Mouse (Mus musculus) olfactory bulb, adult 2 months (tissue): ENCODE data around the gene Abl1. TPM values are rescaled to one million over a fixed set of nuclear protein-coding genes. Genes with fewer than 3 reads are reported as not detected.

Experiments
- H3K27ac ChIP-seq: fragments of 200-500 bp; 2 replicates; pipeline ENCODE4 v1.5.1; 2012; ENCODE audit warnings: low read depth, low read length; ENCODE audit not compliant: insufficient read depth
- H3K4me1 ChIP-seq: fragments of 200-500 bp; 2 replicates; pipeline ENCODE4 v1.6.1; 2012; ENCODE audit warnings: low read length; ENCODE audit not compliant: control insufficient read depth, insufficient read depth
- H3K4me3 ChIP-seq: fragments of 200-500 bp; 2 replicates; pipeline ENCODE4 v1.5.1; 2012; ENCODE audit warnings: mild to moderate bottlenecking, low read depth, low read length, moderate library complexity; ENCODE audit not compliant: insufficient read depth
- CTCF ChIP-seq: fragments of 200-500 bp; IDR thresholded peaks from 2 replicates; pipeline ENCODE4 v1.5.1; 2012; ENCODE audit warnings: low read depth, mild to moderate bottlenecking, low read length, moderate library complexity; ENCODE audit not compliant: insufficient read depth
- POLR2A ChIP-seq: fragments of 200-500 bp; IDR thresholded peaks from 2 replicates; pipeline ENCODE4 v1.6.1; 2012; ENCODE audit warnings: mild to moderate bottlenecking, low read depth, low read length, moderate library complexity; ENCODE audit not compliant: insufficient read depth
- WGBS: fragments of 180-500 bp; shearing (Covaris S2); methylation state at CpG from one replicate; pipeline ENCODE4 v1.1.7; 2018; 5-methylcytosine and 5-hydroxymethylcytosine counted together
- polyA plus RNA-seq: library from polyadenylated mRNA; stranded (reverse); fragments of >200 nt; gene quantifications from 2 replicates; pipeline ENCODE4 v1.2.4, GENCODE M21; 2012; ENCODE audit warnings: low replicate concordance; ENCODE audit not compliant: missing spikeins, insufficient read depth, insufficient read length

Gene Abl1
- polyA plus RNA-seq, 1 experiment, result not detected

DNA sequence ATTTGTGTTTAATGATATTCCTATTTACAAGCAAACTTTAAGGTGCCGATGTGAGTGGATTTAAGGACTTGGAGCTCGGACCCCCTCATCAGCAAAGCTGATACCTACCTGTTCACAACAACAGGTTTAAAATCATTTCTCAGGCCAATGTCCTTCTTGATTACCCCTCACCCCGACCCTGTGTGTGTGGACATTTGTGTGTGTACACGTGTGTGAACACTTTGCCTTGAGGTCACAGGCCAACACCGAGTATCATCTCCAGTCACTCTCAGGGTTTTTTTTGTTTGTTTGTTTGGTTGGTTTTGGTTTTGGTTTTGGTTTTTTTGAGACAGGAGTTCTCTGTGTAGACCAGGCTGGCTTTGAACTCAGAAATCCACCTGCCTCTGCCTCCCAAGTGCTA, 62.0 kb downstream of the Abl1 start:
- Histone ChIP-seq H3K27ac (no peak overlapping the region), H3K4me3 (no peak overlapping the region), H3K4me1 (peaks cover 13% of the 10 kb centered on the region)
- TF ChIP-seq POLR2A (no peak), CTCF (no peak)
- 96% methylated on average over 5 of the region's 5 CpGs for WGBS

DNA sequence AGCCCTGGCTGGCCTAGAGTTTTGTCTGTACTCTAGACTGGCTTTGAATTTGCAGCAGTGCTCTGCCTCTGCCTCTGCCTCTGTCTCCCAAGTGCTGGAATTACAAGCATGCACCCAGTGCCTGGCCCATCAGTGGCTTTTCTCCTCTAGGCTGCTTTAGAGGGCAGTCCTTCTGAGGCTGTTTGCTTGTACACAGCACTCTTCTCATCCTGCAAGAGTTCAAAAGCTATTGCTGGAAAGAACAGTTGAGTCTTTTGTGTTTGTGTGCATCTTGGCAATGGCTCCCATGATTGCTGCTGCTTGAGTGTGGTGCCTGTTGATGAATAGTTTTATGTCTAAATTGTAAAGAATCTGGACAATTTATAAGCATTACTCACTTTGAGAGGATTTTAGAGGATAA, 69.3 kb downstream of the Abl1 start:
- peaks cover 5% of the 10 kb centered on the region for H3K4me1 ChIP-seq
- H3K27ac ChIP-seq, result no peak overlapping the region
- H3K4me3 ChIP-seq, result no peak overlapping the region
- TF ChIP-seq POLR2A, result no peak
- TF ChIP-seq CTCF, result no peak

DNA sequence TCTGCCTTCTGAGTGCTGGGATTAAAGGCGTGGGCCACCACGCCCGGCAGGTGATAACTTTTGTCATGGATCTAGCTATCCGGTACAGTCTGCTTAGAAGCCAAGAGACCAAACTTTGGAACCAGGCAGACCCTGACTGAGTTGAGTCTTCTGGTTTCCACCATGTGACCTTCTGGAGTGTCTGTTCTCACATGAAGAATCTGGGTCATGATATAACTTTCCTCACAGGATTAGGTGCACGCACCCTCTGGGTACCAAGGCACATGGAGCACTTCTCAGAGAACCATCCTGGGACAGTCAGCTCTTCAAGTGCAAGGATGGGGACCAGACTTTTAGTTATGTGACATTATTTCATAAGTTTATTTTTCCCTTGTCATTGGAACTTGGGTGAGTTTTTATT, 70.8 kb downstream of the Abl1 start:
- Histone ChIP-seq H3K27ac (no peak overlapping the region), H3K4me1 (peaks cover 9% of the 10 kb centered on the region), H3K4me3 (no peak overlapping the region)
- TF ChIP-seq CTCF, result no peak
- TF ChIP-seq POLR2A, result no peak
- WGBS, result 91% methylated on average over 5 of the region's 5 CpGs

DNA sequence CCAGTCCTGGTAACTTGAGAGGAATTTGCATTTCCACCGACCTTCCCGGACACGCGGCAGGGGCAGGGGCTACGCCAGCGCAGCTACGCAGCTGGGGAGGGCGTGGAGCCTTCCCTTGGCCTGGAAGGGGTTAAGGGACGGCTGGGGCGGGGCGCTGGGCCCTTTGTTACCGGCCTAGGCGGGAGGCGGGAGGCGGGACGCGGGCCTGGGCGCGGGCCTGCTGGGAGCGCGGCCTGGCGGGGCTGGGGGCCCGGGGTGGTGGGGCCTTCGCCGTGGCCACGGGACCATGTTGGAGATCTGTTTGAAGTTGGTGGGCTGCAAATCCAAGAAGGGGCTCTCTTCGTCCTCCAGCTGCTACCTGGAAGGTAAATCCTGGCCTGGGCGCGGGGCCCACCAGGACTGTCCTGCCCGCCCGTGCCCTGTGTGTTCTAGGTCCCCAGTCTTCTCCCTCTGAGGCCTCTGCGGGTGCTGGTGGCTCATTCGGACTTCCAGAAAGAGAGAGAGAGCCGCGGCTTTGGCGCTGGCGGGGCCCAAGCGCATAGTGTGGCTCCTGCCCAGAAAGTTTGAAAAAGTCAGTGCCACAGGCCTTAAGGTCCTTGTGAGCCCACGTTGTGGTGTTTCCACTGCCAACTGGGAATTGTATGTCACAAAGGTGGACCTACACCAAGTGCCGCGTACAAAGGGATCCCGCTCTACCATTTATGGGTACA, 71.7 kb downstream of the Abl1 start:
- no peak for TF ChIP-seq CTCF
- TF ChIP-seq POLR2A, result no peak
- WGBS, result 32% methylated on average over 41 of the region's 42 CpGs
- Histone ChIP-seq H3K4me1 (peaks cover 9% of the 10 kb centered on the region), H3K27ac (peak overlapping the region; percentile 12; the same call in 1 of the 2 replicates), H3K4me3 (peak overlapping the region; percentile 49)

DNA sequence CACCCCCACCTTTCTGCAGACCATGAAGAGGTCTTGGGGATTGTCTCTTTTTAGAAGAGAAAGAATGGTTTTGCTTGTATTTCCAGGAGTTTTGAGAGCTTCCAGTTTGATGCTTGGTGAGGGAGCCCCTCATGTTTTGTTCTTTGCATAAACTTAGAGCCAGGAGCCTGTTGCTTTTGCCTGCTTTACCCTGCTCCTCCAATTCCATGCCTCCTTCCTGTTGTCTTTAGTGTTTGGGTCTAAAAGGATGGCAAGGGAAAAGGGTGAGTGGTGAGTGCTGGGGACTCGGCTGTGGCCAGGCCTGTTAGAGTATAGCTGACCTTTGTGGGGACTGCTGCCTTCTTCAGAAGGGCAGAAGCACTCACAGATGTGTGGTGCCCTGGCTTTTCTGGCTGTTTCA, 72.3 kb downstream of the Abl1 start:
- H3K4me3 ChIP-seq, result peak overlapping the region; percentile 49
- TF ChIP-seq CTCF (no peak), POLR2A (no peak)
- 68% methylated on average over 1 of the region's 1 CpGs for WGBS
- H3K27ac ChIP-seq, result peak overlapping the region; percentile 32; the same call in 1 of the 2 replicates
- H3K4me1 ChIP-seq, result peaks cover 9% of the 10 kb centered on the region

DNA sequence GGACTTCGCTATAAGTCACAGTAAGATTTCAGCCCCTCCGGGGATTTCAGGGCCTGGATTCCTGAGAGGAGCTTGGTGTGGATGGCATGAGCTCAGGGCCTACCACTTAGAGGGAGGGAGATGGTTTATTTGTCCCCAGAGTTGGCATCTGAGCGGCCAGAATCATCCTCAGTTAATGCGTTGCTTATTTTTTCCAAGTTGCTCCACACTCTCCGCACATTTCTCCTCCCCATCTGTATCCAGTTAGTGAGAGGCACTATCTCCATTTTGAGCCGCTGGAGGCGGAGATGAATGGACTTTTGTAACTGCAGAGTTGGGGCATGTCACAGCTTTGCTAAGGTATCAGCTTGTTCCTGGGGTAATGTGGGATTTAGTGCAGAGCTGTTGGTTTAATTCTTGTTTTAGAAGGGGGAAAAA, 72.9 kb downstream of the Abl1 start:
- H3K4me3 ChIP-seq, result no peak overlapping the region
- H3K27ac ChIP-seq, result no peak overlapping the region
- TF ChIP-seq POLR2A (no peak), CTCF (no peak)
- WGBS, result 57% methylated on average over 7 of the region's 7 CpGs
- H3K4me1 ChIP-seq, result peaks cover 9% of the 10 kb centered on the region

DNA sequence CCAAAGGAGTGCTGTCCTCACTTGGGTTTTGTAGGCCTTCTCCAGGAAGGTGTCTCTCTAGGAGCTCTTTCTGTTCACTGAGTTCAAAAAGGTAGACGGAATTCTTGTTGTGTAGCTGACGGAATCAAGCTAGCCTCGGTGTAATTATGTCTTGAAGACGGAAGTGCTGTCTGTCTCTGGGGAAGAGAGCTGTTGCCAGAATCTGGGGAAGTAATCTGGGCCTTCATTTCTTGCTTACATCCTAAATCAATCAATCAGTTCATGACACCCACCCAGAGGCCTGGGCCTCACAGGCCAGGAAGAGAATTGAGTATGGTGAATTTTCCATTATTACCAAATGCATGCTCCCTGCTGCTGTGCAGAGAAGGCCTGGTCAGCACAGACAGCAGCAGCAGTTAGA, 73.4 kb downstream of the Abl1 start:
- Histone ChIP-seq H3K27ac (0 out of 2 replicates have a peak overlapping the region, but pooled peaks have one; percentile 0), H3K4me1 (peaks cover 9% of the 10 kb centered on the region), H3K4me3 (no peak overlapping the region)
- WGBS, result 57% methylated on average over 4 of the region's 4 CpGs
- TF ChIP-seq CTCF (no peak), POLR2A (no peak)

DNA sequence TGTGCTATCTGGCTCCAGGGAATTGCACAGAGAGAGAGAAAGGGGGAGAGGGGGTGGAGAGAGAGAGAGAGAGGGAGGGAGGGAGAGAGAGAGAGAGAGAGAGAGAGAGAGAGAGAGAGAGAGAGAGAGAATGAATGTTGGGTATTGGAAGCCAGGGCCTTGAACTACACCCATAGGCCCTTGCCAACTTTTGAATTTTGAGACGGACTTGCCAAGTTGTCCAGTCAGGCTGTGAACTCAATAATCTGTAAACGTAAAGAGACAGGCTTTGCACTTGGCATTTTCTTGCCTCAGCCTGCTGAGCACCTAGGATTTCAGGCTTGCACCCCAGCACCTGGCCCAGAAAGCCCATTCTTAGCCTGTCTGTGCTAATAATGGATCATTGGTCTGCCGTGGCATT, 74.0 kb downstream of the Abl1 start:
- Histone ChIP-seq H3K4me3 (no peak overlapping the region), H3K27ac (no peak overlapping the region), H3K4me1 (peaks cover 10% of the 10 kb centered on the region)
- TF ChIP-seq POLR2A (no peak), CTCF (no peak)
- 48% methylated on average over 3 of the region's 3 CpGs for WGBS

DNA sequence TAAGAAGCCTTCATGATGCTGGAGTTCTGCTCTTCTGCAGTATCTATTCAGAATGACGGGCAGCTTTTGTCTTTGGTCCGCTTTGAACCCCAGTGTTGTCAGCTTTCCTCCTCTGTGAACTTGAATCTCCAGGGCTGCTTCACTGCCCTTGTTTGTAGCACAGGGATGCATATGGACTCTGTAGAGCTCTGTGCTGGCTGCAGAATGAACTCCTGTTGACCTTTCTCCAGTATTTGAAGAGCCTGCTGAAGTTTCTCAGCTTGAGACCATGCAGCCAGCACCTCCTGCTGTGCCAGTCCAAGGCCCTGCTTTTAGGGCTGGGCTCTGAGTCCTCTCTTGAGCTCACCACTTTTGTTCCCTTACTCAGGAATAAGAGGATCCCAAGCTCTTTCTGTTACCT, 74.7 kb downstream of the Abl1 start:
- WGBS, result 72% methylated on average over 2 of the region's 2 CpGs
- TF ChIP-seq POLR2A, result no peak
- TF ChIP-seq CTCF, result no peak
- H3K27ac ChIP-seq, result no peak overlapping the region
- H3K4me1 ChIP-seq, result peaks cover 15% of the 10 kb centered on the region
- no peak overlapping the region for H3K4me3 ChIP-seq

DNA sequence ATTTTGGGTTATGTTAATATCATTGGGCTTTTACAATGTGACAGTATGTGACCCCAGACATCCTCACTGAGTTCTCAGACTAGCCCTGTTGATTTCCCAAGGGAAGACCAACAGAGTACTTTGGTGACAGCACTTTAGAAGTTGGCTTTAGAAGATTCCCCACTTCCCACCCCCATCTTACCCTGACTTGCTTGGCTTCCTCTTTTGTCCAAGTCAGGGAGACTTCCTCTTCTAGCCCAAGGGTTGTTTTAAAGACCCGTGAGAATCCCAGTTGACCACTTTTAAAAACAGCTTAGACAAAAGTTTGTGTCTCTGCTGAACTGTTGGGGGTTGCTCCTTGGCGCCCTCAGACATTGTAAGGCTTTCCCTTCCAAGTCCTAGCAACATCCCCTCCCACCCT, 75.1 kb downstream of the Abl1 start:
- Histone ChIP-seq H3K4me1 (peaks cover 15% of the 10 kb centered on the region), H3K4me3 (no peak overlapping the region), H3K27ac (no peak overlapping the region)
- TF ChIP-seq CTCF (no peak), POLR2A (no peak)
- WGBS, result 49% methylated on average over 2 of the region's 2 CpGs
